Mouse (Mus musculus): ENCODE measurements around the gene Gramd1b. TPM values are rescaled to one million over a fixed set of nuclear protein-coding genes. Genes with fewer than 3 reads are reported as not detected.

Gramd1b gene
- total RNA-seq, 1 experiment from 2014 or later = 27.5 TPM

- no peak for ATAC-seq (replicated peaks in 1 of 2; ENCODE audit: insufficient read depth in 1 of 2, low FRiP score in 2 of 2, low TSS enrichment in 1 of 2, low read depth in 1 of 2, poor library complexity in 2 of 2, severe bottlenecking in 2 of 2)
Measured at GRCm38 (mm10) chr9:40374533-40374971, 156.6 kb downstream of the Gramd1b start.

- ATAC-seq (replicated peaks in 1 of 2; ENCODE audit: insufficient read depth in 1 of 2, low FRiP score in 2 of 2, low TSS enrichment in 1 of 2, low read depth in 1 of 2, poor library complexity in 2 of 2, severe bottlenecking in 2 of 2) = no peak
Measured at GRCm38 (mm10) chr9:40374052-40374451, 157.1 kb downstream of the Gramd1b start.

GRCm38 (mm10) chr9:40370151-40370550, 161.0 kb downstream of the Gramd1b start:
- ATAC-seq (replicated peaks in 1 of 2; ENCODE audit: insufficient read depth in 1 of 2, low FRiP score in 2 of 2, low TSS enrichment in 1 of 2, low read depth in 1 of 2, poor library complexity in 2 of 2, severe bottlenecking in 2 of 2) = no peak

DNA sequence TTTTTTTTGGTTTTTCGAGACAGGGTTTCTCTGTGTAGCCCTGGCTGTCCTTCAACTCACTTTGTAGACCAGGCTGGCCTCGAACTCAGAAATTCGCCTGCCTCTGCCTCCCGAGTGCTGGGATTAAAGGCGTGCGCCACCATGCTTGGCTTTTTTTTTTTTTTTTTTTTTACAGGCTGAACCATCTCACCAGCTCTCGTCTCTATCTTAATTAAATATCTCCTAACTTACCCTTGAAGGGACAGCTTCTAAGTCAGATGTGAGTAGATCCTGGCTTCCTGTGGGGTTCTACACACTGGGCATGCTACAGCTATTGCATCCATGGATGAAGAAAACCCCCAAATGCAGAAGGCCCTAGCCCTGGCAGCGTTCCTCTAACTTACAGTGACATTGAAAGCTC, 164.4 kb downstream of the Gramd1b start:
- no peak for ATAC-seq (replicated peaks in 1 of 2; ENCODE audit: insufficient read depth in 1 of 2, low FRiP score in 2 of 2, low TSS enrichment in 1 of 2, low read depth in 1 of 2, poor library complexity in 2 of 2, severe bottlenecking in 2 of 2)

- no peak for ATAC-seq (replicated peaks in 1 of 2; ENCODE audit: insufficient read depth in 1 of 2, low FRiP score in 2 of 2, low TSS enrichment in 1 of 2, low read depth in 1 of 2, poor library complexity in 2 of 2, severe bottlenecking in 2 of 2)
Measured at GRCm38 (mm10) chr9:40364312-40364711, 166.9 kb downstream of the Gramd1b start.

DNA sequence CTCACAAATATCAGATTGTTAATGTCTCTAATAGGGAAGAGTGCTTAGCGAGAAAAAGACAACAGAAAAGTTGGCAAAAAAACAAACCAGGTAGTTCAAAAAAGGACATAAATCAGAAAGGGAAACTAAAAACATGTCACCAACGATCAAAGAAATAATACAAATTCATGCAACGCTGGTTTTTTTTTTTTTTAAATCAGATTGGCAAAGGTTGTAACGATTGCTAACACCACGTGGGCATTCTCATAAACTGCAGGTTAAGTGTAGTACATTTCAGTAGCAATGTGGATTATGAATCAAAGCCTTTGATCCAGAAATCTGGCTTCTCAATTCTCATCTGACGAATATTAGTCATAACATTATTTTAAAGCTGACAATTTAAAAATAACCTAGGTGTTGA, 169.2 kb downstream of the Gramd1b start:
- ATAC-seq (replicated peaks in 1 of 2; ENCODE audit: insufficient read depth in 1 of 2, low FRiP score in 2 of 2, low TSS enrichment in 1 of 2, low read depth in 1 of 2, poor library complexity in 2 of 2, severe bottlenecking in 2 of 2) = no peak

DNA sequence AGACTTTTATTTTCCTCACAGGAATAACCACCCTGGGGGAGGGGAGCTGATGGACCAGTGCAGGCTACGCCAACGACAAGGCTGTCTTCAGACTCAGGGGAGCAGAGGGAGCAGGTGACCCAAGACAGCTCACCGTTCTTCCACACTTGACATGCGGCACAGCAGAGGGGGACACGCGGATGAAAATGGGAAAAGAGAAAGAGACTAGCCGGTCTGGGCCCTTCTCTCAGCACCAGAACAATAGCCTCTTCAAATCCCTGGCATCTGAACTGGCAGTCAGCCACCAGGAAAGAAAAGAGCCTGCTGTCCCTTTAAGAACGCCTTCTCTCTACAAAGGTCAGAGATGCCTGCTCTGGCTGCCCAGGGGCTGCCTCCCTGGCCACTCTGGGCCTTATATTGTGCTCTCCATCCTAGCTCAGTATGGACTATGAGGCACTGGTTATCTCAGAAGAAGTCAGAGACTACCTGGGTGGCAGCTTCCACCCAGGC, 172.7 kb downstream of the Gramd1b start:
- ATAC-seq (replicated peaks in 1 of 2; ENCODE audit: insufficient read depth in 1 of 2, low FRiP score in 2 of 2, low TSS enrichment in 1 of 2, low read depth in 1 of 2, poor library complexity in 2 of 2, severe bottlenecking in 2 of 2) = no peak

DNA sequence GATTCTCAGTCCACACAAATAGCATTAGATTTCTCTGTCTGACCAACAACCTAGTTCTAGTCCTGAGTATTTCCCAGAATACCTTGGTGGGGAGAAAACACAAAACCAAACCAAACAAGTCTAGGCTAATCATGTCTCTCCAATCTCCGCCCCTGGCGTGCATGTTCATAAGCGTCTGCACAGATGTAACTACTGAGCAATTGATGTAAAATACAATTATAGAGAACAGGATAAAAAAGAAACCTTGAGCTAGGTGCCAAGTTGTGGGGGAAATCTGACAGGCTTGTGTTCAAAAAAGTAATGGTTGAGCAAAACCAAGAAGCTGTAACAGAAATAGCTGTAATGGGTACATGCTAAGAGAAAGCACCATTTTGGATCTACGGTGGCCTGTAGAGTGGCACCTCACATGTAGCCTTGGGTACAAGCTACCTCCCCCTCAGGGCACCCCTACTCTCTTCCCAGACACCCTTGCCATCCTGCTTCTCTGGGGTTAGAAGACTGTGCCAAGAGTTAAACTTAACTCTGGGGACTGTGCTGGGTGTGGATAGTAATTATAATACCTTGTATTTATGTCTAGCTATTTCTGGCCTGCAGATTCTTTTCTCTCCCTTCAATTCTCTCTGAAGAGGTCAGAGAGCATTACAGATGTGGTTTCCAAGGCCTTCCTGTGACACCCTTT, 174.3 kb downstream of the Gramd1b start:
- no peak for ATAC-seq (replicated peaks in 1 of 2; ENCODE audit: insufficient read depth in 1 of 2, low FRiP score in 2 of 2, low TSS enrichment in 1 of 2, low read depth in 1 of 2, poor library complexity in 2 of 2, severe bottlenecking in 2 of 2)

- ATAC-seq (replicated peaks in 1 of 2; ENCODE audit: insufficient read depth in 1 of 2, low FRiP score in 2 of 2, low TSS enrichment in 1 of 2, low read depth in 1 of 2, poor library complexity in 2 of 2, severe bottlenecking in 2 of 2) = no peak
Measured at GRCm38 (mm10) chr9:40356368-40356767, 174.8 kb downstream of the Gramd1b start.

GRCm38 (mm10) chr9:40355406-40355805, 175.8 kb downstream of the Gramd1b start:
- no peak for ATAC-seq (replicated peaks in 1 of 2; ENCODE audit: insufficient read depth in 1 of 2, low FRiP score in 2 of 2, low TSS enrichment in 1 of 2, low read depth in 1 of 2, poor library complexity in 2 of 2, severe bottlenecking in 2 of 2)

DNA sequence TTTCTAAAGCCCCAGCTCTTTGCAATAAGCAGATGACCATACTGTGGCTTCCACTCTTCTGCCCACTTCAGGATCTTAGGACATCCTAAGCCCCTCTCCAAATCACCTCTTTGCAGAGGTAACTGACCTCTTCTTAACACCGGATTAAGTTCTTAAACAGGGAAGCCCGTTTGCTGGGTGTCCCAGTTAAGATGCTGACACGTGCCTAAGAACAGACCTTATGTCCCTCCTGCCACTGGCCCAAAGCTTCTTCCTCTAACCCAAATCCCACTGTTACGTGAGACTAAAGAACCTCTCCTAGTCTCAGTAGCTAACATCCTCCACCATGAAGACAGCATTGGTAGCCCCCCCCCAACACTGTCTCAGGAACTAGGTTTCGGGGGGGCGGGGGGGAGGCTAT, 177.6 kb downstream of the Gramd1b start:
- ATAC-seq (replicated peaks in 1 of 2; ENCODE audit: insufficient read depth in 1 of 2, low FRiP score in 2 of 2, low TSS enrichment in 1 of 2, low read depth in 1 of 2, poor library complexity in 2 of 2, severe bottlenecking in 2 of 2) = no peak

DNA sequence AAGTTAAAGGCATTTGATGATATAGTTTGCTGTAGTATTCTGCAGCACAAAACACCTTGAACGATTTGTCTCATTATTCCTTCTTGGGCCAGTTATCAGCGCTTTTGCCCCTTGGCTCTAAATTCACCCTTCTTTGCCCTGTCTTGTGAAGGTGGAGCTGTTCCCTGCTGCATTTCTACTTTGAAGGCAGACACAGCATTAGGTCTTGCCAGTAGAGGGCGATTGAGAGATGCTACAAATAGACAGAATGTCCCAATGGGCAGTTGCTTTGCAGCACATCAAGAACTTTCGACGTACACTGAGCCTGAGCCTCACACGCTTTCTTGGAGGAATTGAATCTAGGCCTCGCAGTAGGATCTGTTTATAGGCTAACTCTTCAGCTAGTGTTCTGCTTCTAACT, 180.5 kb downstream of the Gramd1b start:
- ATAC-seq (replicated peaks in 1 of 2; ENCODE audit: insufficient read depth in 1 of 2, low FRiP score in 2 of 2, low TSS enrichment in 1 of 2, low read depth in 1 of 2, poor library complexity in 2 of 2, severe bottlenecking in 2 of 2) = peak; percentile 60 to 79

- no peak for ATAC-seq (replicated peaks in 1 of 2; ENCODE audit: insufficient read depth in 1 of 2, low FRiP score in 2 of 2, low TSS enrichment in 1 of 2, low read depth in 1 of 2, poor library complexity in 2 of 2, severe bottlenecking in 2 of 2)
Measured at GRCm38 (mm10) chr9:40350052-40350451, 181.1 kb downstream of the Gramd1b start.

DNA sequence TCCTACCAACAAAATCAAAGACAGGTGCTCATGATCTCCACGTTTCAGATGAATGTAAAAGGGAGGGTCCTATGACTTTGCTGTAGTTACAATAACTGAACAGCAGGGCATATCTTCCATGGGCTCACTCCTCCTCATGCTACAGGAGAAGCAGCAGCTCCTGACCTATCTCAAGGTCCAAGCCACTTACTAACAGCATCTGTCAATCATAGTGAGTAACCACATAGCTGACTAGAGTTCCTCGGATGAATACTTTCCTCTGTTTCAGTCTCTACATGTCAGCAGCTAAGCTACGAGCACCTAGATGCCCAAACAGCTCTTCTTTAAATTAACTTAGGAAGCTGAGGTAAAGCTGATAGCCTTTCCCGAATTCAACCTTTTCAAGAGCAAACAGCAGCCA, 181.6 kb downstream of the Gramd1b start:
- no peak for ATAC-seq (replicated peaks in 1 of 2; ENCODE audit: insufficient read depth in 1 of 2, low FRiP score in 2 of 2, low TSS enrichment in 1 of 2, low read depth in 1 of 2, poor library complexity in 2 of 2, severe bottlenecking in 2 of 2)

DNA sequence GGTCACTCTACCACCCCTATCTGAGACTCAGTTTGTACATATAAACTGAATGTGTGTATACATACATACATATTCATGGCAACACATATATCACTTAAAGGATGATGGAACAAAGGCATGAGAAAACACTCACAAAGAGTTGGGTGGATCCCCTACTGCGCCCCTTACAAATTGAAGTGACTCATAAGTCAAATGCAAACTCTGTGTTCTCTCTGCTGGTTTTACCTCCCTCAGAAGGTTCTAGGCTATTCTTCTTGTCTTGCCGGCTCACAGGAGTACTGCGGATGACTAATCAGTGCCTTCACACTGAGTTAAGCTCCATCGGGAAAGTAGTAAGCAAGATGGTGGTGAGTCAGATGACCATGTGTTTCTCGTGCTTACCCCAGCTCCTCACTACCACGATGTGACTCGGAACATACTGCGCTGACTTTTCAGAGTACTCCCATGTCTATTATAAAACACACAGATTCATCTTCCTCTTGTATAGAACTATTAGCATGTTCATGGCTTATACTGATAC, 182.4 kb downstream of the Gramd1b start:
- no peak for ATAC-seq (replicated peaks in 1 of 2; ENCODE audit: insufficient read depth in 1 of 2, low FRiP score in 2 of 2, low TSS enrichment in 1 of 2, low read depth in 1 of 2, poor library complexity in 2 of 2, severe bottlenecking in 2 of 2)

DNA sequence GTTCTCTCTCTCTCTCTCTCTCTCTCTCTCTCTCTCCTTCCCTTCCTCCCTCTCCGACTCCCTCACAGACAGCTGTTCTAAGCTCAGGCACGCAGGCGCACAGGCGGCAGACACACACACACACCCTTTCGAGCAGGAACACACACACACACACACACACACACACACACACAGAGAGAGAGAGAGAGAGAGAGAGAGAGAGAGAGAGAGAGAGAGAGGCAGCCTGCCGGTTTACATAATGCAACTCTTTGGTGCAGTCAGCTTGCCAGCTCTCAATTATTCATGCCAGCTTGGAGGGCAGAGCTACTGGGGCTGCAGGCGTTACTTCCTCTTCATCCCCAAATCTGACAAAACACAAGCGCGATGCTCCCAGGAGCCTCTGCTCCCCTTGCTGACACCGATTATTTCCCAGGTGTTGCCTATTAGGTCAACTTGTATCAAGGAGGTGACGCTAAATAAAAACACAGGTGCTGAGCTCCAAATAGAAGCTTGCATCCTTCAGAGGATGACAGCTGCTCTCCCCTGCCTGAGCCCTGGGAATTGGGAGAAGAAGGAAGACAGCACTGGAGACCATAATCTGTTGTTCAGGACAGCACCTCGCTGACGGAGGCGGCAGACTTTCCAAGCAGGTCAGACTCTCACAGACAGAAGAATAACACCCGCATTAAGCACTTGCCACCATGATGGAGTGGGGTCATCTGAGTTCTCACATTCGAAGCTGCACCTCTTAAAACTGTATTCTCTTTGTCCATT, 184.8 kb downstream of the Gramd1b start:
- ATAC-seq (replicated peaks in 1 of 2; ENCODE audit: insufficient read depth in 1 of 2, low FRiP score in 2 of 2, low TSS enrichment in 1 of 2, low read depth in 1 of 2, poor library complexity in 2 of 2, severe bottlenecking in 2 of 2) = peak; percentile 51 to 62

- ATAC-seq (replicated peaks in 1 of 2; ENCODE audit: insufficient read depth in 1 of 2, low FRiP score in 2 of 2, low TSS enrichment in 1 of 2, low read depth in 1 of 2, poor library complexity in 2 of 2, severe bottlenecking in 2 of 2) = no peak; a peak in 1 of 4 replicates
Measured at GRCm38 (mm10) chr9:40345493-40346231, 185.5 kb downstream of the Gramd1b start.
